Mouse (Mus musculus) ovary, adult 18-20 months (tissue): ENCODE measurements around the gene Tsc22d3.
"Not testable (repeated sequence)": the region's sequence is repeated elsewhere in the genome, so short reads cannot be mapped to it uniquely, and the experiment has no call there.

Experiments used
- DNase-seq: peaks from one replicate; pipeline ENCODE4 v3.0.0; 2022; ENCODE audit warnings: low spot score, mixed read lengths

Gene Tsc22d3

DNA sequence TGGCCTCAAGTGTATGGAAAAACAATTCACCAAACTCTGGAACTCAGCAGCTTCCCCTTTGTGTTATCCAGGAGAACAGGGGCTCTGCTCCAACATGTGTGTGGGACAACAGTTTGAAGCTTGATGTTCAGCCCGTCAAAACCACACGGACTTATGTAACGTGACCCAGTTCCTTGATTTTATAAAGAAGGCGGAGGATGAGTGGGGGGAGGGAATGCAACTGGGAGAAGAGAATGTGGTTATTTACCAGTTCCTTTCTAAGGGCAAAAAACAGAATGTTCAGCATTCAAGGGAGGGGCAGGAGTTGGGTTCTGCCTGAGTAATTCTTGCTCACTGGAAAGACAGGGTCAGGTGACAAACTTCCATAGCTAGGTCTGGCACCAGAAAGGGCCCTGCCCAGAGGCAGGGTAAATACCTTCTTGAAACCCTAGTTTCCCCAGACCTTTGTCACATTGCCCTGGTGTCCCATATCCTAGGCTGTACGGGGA, 71.3 kb downstream of the Tsc22d3 start:
- DNase-seq: no peak

DNA sequence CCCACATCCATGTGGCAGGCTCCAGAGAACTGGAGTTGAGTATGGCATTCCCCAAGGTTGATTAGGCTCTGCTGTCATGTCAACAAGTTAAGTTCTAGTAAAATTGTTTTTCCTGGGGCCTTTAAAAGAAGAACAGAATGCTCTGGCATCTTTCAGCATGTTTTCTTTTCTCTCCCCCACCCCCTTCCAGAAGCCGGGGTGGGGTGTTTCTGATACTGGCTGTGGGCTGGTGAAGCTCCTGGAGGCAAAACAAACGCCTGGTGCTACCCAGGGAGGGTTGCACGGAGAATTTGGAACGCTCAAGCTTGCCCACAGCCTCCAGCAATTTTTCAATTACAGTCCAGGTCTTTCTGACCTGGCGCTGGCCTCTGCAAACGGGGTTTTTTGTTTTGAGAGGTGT, 73.2 kb downstream of the Tsc22d3 start:
- DNase-seq: peak; percentile 40

DNA sequence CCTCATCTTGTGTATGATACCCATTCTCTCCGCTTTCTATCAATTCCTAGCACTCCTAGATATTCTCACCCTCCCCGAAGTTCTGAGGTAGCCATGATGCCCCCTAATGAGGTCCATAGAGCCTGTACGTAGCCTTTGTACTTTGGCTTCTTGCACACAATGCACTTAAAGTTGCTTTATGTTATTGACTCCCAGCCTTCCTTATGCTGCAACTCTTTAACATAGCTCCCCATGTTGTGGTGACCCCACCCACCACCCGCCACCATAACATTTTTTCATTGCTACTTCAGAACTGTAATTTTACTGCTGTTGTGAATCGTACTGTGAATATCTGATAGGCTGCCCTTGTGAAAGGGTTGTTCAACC, 74.2 kb downstream of the Tsc22d3 start:
- no peak for DNase-seq

DNA sequence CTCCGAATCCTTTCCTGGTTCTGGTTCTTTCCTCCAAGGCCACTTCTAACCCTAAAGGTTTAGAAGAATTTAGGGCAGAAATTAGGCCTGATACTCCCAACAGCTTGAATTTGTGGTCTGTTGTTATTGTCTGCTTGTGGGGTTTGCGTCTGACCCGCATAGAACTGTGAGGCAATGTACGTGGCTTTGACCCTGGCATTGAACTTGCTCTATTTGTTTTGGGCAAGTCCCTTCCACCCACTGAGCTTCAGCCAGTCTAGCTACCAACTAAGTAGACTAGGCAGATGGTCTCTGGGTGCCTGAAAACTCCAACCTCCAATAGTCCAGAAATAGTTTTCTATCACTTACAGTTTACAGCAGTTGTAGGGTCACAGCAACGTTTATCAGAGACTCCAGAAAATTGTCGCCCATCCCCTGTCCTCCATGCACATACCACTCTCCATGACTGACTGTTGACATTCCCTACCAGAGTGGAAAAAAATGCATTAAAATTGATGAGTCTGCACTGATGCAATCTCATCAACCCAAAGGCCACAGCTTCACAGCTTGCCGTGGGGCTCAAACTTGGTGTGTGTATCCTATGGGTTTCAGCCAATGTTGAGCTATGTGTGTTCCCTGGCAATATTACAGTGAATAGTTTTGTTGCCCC, 74.7 kb downstream of the Tsc22d3 start:
- no peak for DNase-seq

- DNase-seq: no peak
Observed at GRCm38 (mm10) chrX:140524231-140524630, 76.2 kb downstream of the Tsc22d3 start.

DNA sequence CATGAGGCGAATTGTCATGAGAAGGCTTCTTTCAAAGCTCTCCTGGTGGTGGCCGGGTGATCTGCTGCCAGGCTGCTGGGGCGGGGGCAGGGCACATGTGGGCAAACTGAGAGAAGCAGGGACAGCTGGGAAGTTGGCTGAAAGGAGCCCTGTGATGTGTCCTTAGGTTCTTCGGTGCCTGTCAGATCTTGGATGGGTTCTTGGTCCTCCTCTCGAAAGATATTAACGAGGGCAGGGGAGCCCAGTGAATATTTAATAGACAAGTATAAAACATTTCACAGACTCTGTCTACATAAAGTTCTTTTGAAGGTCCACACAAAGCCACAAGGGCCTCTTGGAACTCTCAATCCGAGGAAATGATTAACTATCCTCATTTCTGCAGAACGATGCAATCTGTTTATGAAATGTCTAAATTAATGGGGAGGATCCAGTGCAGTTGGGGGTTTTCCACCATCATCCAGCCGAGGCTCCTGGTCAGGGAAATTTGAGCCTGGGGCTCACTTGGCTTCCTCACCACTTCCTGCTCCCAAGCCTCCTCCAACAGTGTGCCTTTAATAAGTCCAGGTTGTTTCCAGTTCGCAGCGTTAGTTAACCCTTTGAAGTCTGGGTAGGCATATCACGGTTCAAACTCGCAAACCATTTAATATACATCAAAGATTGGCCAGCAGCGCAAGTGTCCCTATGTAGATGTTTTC, 78.2 kb downstream of the Tsc22d3 start:
- no peak for DNase-seq

GRCm38 (mm10) chrX:140520146-140521102, 80.0 kb downstream of the Tsc22d3 start:
- DNase-seq: peak; percentile 90

DNA sequence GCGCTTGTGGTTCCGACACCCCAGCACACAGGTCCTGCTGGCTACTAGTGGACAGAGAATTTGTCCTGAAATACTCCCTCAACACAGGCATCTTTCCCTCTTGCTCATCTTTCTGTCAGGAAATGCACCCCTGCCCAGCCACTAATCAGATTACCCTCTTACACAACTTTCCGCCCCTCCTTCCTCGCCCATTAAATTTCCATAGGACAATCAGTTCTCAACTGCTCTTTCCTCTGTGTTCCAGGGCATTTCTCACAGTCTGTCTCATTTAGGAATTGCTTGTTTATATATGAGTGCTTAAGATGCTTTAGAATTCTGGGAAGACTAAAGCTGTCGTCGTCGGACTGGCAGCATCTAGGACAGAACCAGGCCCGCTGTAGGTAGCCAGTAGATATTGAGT, 82.1 kb downstream of the Tsc22d3 start:
- DNase-seq: no peak

DNA sequence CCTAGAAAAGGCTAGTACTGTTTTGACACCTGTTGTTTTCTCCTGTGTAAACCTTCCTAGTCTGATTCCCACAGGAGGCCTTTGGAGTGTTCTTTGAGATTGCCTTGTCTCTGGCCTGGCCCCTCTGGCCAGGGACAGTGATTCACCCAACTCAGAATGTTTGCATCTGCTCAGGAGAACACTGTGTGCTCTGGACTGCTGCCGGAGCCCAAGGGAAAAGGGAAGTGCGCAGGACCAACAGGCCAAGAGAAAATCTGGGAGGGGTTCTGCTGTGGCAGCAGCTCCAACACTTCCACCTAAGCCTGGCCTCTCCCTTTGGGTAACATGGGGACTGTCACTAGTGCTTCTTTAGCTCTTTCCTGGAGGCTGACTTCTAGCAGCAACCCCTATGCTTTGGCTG, 87.1 kb downstream of the Tsc22d3 start:
- no peak for DNase-seq

- DNase-seq: no peak
Observed at GRCm38 (mm10) chrX:140511687-140512651, 88.5 kb downstream of the Tsc22d3 start.

- DNase-seq: peak; percentile 69
Observed at GRCm38 (mm10) chrX:140510696-140511429, 89.6 kb downstream of the Tsc22d3 start.

- no peak for DNase-seq
Observed at GRCm38 (mm10) chrX:140509817-140510216, 90.6 kb downstream of the Tsc22d3 start.

- DNase-seq: not testable (repeated sequence)
Observed at GRCm38 (mm10) chrX:140508791-140509190, 91.7 kb downstream of the Tsc22d3 start.

DNA sequence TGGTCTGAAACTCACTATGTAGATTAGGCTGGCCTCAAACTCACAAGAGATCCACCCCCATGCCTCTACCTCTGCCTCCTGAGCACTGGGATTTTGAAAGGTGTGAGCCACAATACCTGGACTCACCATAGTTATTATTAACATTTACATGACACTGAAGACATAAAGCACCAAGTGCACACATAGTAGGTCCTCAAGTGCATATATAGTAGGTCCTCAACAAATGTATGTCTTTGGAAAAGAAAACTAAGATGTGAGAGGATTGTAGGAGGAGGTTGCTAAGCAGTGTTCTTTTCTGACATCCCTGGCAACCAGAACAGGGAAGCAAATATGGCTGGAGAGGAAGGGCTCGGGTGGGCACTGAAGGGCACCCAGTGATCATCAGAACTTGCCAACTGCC, 93.1 kb downstream of the Tsc22d3 start:
- no peak for DNase-seq

- DNase-seq: no peak
Observed at GRCm38 (mm10) chrX:140506436-140507180, 93.9 kb downstream of the Tsc22d3 start.

GRCm38 (mm10) chrX:140505497-140506238, 94.8 kb downstream of the Tsc22d3 start:
- DNase-seq: peak; percentile 52

DNA sequence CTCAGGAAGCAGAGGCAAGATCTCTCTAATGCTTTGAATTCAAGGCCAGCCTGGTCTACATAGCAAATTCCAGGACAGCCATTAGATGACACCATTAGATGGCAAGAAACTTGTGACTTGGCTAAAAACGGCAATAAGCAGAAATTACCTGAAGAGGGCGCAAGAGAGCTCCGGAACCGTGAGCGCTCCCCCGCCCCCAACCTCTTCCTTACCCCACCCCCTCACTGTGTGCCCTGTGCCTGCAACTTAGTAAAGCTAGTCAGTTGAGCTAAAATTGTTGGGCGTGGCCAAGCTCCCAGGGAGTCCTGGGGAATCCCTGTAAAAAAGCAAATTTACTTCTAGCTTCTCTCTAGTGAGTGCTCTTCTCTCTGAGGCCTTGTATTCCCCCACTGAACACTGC, 96.6 kb downstream of the Tsc22d3 start:
- peak; percentile 39 for DNase-seq

DNA sequence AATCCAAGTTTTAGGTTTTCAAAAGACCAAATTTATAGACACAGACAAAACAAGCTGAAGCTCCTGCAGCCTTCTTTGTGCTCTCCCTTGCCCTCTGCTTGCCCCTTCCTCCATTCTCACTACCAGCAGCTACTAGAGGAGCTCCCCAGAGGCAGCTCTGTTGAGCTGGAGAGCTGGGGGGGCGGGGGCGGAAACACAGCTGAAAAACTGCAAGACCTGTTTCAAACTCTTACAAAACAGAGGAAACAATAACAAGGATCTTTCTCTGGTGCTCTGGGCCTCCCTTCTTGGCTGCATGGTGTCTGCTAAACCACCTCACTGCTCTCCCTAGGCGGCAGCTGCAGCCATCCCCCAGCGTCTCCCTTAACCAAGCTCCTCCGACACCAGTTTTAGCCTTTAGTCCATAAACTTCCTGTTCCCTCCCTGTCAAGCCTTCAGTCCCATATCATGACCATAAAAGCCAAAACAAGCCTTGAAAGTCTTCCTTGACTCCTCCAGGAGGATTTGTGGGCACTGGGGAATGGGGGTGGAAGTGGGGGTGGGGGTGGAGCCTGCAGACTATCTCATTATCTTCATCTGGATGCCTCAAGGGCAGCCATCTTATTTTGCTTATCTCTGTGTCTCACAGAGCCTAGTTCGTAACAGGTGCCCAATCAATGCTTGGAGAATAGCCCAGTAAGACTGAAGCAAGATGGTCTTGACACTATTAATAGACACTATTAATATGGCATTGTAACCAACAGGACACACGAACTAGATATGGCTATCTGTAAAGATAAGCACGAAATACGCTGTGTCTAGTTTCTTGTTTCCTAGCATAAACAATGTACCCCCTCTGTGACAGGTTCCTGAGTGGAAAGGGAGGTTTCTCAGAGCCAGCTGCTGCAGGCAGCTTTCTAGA, 98.8 kb downstream of the Tsc22d3 start:
- DNase-seq: no peak
